Mouse (Mus musculus) thymus, postnatal 10 days (tissue): ENCODE measurements around the gene Tulp1.

ENCODE experiments used
- DNase-seq, 2 experiments: peaks; one replicate each; pipeline ENCODE4 v3.0.0; 2021; ENCODE audit warnings: low spot score in 2 of 2

The Tulp1 gene

GRCm38 (mm10) chr17:28313880-28314225, 51.2 kb downstream of the Tulp1 start:
- no peak for DNase-seq

- peak; percentile 94 to 95 for DNase-seq
These were observed 51.7 kb downstream of the Tulp1 start, which contains the start of gene Fance for GRCm38 (mm10) chr17:28313212-28313879. TSS of gene Fance (plus strand) at chr17:28313519.

GRCm38 (mm10) chr17:28312232-28313211, 52.5 kb downstream of the Tulp1 start:
- DNase-seq, result peak in 1 of 2 experiments; percentile 31

- DNase-seq, result no peak
These were observed 53.5 kb downstream of the Tulp1 start for GRCm38 (mm10) chr17:28311366-28312132.

- no peak for DNase-seq
These were observed 54.2 kb downstream of the Tulp1 start for GRCm38 (mm10) chr17:28310831-28311230.

GRCm38 (mm10) chr17:28308297-28309195, 56.5 kb downstream of the Tulp1 start:
- DNase-seq, result peak; percentile 78 to 93

GRCm38 (mm10) chr17:28305172-28305571, 59.9 kb downstream of the Tulp1 start:
- DNase-seq, result no peak
